Mouse (Mus musculus) limb, embryonic 11.5 days (tissue): ENCODE results near the gene Eif4g3. TPM values are rescaled to one million over a fixed set of nuclear protein-coding genes. Genes with fewer than 3 reads are reported as not detected.

Experiments
- ATAC-seq: fragments of 200-750 bp; cut with Nextera tagmentation; 2 replicates; pipeline ENCODE4 v1.8.0; 2017; ENCODE audit warnings: low read depth; ENCODE audit not compliant: insufficient number of reproducible peaks, low FRiP score, low TSS enrichment
- DNase-seq: peaks from one replicate; pipeline ENCODE4 v3.0.0-alpha.2; 2015; ENCODE audit warnings: low spot score
- H3K27ac ChIP-seq: fragments of 300-500 bp; sonication (generic); replicated peaks from 2 replicates; pipeline ENCODE4 v1.5.1; 2014; ENCODE audit warnings: low read depth, mild to moderate bottlenecking, low read length
- H3K27me3 ChIP-seq: fragments of 300-500 bp; sonication (generic); 2 replicates; pipeline ENCODE4 v1.6.1; 2014; ENCODE audit warnings: mild to moderate bottlenecking, low read length, mixed read lengths; ENCODE audit not compliant: control insufficient read depth, insufficient read depth
- H3K36me3 ChIP-seq: fragments of 300-500 bp; sonication (generic); 2 replicates; pipeline ENCODE4 v1.6.1; 2014; ENCODE audit warnings: mild to moderate bottlenecking, low read length, moderate library complexity, mixed read lengths; ENCODE audit not compliant: control insufficient read depth, insufficient read depth
- H3K4me1 ChIP-seq: fragments of 300-500 bp; sonication (generic); 2 replicates; pipeline ENCODE4 v1.6.1; 2014; ENCODE audit warnings: low read length, mixed read lengths; ENCODE audit not compliant: control insufficient read depth, insufficient read depth
- H3K4me2 ChIP-seq: fragments of 300-500 bp; sonication (generic); 2 replicates; pipeline ENCODE4 v1.6.1; 2014; ENCODE audit warnings: low read depth, mild to moderate bottlenecking, moderate library complexity; ENCODE audit not compliant: severe bottlenecking
- H3K4me3 ChIP-seq: fragments of 300-500 bp; sonication (generic); 2 replicates; pipeline ENCODE4 v1.5.1; 2014; ENCODE audit warnings: low read depth, low read length
- H3K9ac ChIP-seq: fragments of 300-500 bp; sonication (generic); 2 replicates; pipeline ENCODE4 v1.6.1; 2014; ENCODE audit warnings: mild to moderate bottlenecking, low read length
- H3K9me3 ChIP-seq: fragments of 300-500 bp; sonication (generic); 2 replicates; pipeline ENCODE4 v1.6.1; 2016; ENCODE audit warnings: low read length; ENCODE audit not compliant: control insufficient read depth
- WGBS: fragments of 180-500 bp; shearing (Covaris S2); extraction: QIAGEN DNeasy Blood & Tissue Kit; methylation state at CpG from one replicate; pipeline ENCODE4 v1.1.7; 2014; 5-methylcytosine and 5-hydroxymethylcytosine counted together
- polyA plus RNA-seq: library from polyadenylated mRNA; unstranded; fragments of >200 nt; fragmentation: Nextera tagmentation; extraction: Ambion mirVana; gene quantifications from 2 replicates; pipeline ENCODE4 v1.2.1, GENCODE M21; 2014

The Eif4g3 gene
- polyA plus RNA-seq, 1 experiment from 2014 or later = 45.5 TPM

- 0 out of 2 replicates have a peak overlapping the region, but pooled peaks have one; percentile 45 for H3K9ac ChIP-seq
- WGBS = 88% methylated on average over 11 of the region's 11 CpGs
- no peaks in the 10 kb centered on the region for H3K9me3 ChIP-seq
- no peak overlapping the region for H3K4me3 ChIP-seq
- no peak overlapping the region for H3K27ac ChIP-seq
- H3K4me2 ChIP-seq = no peak overlapping the region
- peaks cover 3% of the 10 kb centered on the region; the same call in 1 of the 2 replicates for H3K36me3 ChIP-seq
- no peaks in the 10 kb centered on the region for H3K27me3 ChIP-seq
- no peaks in the 10 kb centered on the region for H3K4me1 ChIP-seq
- DNase-seq = no peak
- ATAC-seq = no peak
These were observed 72.2 kb downstream of the Eif4g3 start for GRCm38 (mm10) chr4:138064882-138065592.

DNA sequence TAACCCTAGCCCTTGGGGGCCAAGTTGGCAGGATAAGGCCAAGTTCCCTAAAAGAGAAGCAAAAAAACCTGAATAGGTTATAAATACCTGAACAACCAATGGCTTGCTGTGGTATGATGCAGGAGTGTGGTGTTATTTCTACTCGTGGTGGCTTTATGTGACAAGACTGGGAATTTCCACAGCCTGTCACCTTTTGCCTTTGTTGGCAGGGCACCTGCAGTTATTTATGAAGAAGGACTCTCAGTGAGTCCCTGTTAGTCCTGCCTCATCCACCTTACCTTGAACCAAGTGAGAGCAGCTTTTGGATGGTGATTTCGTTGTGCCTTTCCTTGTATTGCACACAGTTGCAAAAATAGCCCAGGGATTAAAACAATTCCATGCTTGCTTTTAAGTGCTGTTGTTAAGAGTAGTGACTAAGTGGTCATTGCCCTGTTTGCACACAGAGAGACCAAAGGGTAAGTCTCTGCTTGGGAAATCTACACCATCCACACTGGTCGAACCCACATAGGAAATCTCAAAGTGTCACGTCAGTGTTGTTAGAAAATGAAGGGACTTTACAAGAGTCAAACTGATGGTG lies 72.9 kb downstream of the Eif4g3 start:
- ATAC-seq (no peak), DNase-seq (no peak)
- Histone ChIP-seq H3K4me2 (no peak overlapping the region), H3K9ac (no peak overlapping the region), H3K27me3 (no peaks in the 10 kb centered on the region), H3K27ac (no peak overlapping the region), H3K4me1 (no peaks in the 10 kb centered on the region), H3K4me3 (no peak overlapping the region), H3K9me3 (no peaks in the 10 kb centered on the region), H3K36me3 (peaks cover 3% of the 10 kb centered on the region; the same call in 1 of the 2 replicates)
- 87% methylated on average over 4 of the region's 4 CpGs for WGBS

GRCm38 (mm10) chr4:138066421-138066820 lies 73.6 kb downstream of the Eif4g3 start:
- no peak overlapping the region for H3K4me2 ChIP-seq
- ATAC-seq (no peak), DNase-seq (no peak)
- no peak overlapping the region for H3K27ac ChIP-seq
- no peak overlapping the region for H3K4me3 ChIP-seq
- no peaks in the 10 kb centered on the region for H3K9me3 ChIP-seq
- no peak overlapping the region for H3K9ac ChIP-seq
- peaks cover 3% of the 10 kb centered on the region; the same call in 1 of the 2 replicates for H3K36me3 ChIP-seq
- WGBS = 96% methylated on average over 7 of the region's 7 CpGs
- H3K4me1 ChIP-seq = no peaks in the 10 kb centered on the region
- H3K27me3 ChIP-seq = no peaks in the 10 kb centered on the region

- Histone ChIP-seq H3K36me3 (no peaks in the 10 kb centered on the region), H3K4me3 (no peak overlapping the region), H3K27ac (no peak overlapping the region), H3K4me1 (no peaks in the 10 kb centered on the region), H3K9ac (no peak overlapping the region), H3K9me3 (no peaks in the 10 kb centered on the region), H3K27me3 (no peaks in the 10 kb centered on the region), H3K4me2 (no peak overlapping the region)
- ATAC-seq = no peak
- 85% methylated on average over 3 of the region's 3 CpGs for WGBS
- DNase-seq = no peak
These were observed 75.0 kb downstream of the Eif4g3 start for GRCm38 (mm10) chr4:138067858-138068257.

GRCm38 (mm10) chr4:138068598-138068997 lies 75.8 kb downstream of the Eif4g3 start:
- Histone ChIP-seq H3K27me3 (no peaks in the 10 kb centered on the region), H3K27ac (no peak overlapping the region), H3K36me3 (no peaks in the 10 kb centered on the region), H3K4me1 (no peaks in the 10 kb centered on the region), H3K9ac (no peak overlapping the region), H3K4me3 (no peak overlapping the region), H3K9me3 (no peaks in the 10 kb centered on the region), H3K4me2 (no peak overlapping the region)
- WGBS = 84% methylated on average over 2 of the region's 2 CpGs
- DNase-seq = no peak
- ATAC-seq = no peak

DNA sequence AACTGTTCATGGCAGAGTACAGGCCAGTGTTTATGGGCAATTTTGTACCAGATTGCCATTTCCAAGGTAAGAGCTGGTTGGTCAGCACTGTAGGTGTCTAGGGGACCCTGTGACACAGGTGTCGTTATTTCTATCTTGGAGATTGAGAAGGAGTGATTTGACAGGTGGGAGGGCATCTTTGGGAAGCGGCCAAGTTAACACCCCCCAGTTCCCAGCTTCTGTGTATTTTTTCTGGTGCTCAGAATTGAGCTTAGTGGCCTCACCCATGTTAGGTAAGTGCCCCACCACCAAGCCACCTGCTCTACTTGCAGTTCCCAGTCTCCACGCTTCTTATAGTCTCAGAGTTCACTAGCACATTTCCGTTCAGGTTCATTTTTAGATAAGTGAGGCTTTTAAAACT lies 76.5 kb downstream of the Eif4g3 start:
- Histone ChIP-seq H3K9ac (no peak overlapping the region), H3K9me3 (no peaks in the 10 kb centered on the region), H3K27ac (no peak overlapping the region), H3K27me3 (no peaks in the 10 kb centered on the region), H3K4me1 (no peaks in the 10 kb centered on the region), H3K36me3 (no peaks in the 10 kb centered on the region), H3K4me2 (no peak overlapping the region), H3K4me3 (no peak overlapping the region)
- ATAC-seq (no peak), DNase-seq (no peak)
- WGBS = 87% methylated on average over 4 of the region's 4 CpGs

- H3K9me3 ChIP-seq = no peaks in the 10 kb centered on the region
- H3K4me2 ChIP-seq = no peak overlapping the region
- H3K4me3 ChIP-seq = no peak overlapping the region
- ATAC-seq = no peak
- H3K27ac ChIP-seq = no peak overlapping the region
- no peaks in the 10 kb centered on the region for H3K36me3 ChIP-seq
- no peak overlapping the region for H3K9ac ChIP-seq
- DNase-seq = no peak
- WGBS = 69% methylated on average over 6 of the region's 6 CpGs
- no peaks in the 10 kb centered on the region for H3K27me3 ChIP-seq
- H3K4me1 ChIP-seq = no peaks in the 10 kb centered on the region
These were observed 78.7 kb downstream of the Eif4g3 start for GRCm38 (mm10) chr4:138071497-138071896.

DNA sequence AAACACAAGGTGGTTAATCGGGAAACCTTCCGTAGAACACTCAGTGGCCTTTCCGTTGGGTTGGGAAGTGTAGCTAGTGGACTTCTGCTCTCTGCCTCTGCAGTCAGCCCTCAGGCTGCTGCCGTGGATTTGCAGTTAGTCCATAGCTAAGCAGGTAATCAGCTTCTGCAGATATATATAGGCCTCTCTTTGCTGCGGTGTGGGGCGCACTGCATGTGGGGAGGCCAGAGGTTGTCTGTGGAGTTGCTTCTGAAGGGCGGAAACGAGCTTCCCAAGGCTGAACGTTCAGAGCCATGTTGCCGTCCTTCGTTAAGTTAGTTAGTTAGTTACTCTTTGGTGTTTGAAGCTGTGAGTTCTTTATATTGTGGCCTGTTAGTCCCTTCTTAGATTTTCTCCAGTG lies 80.3 kb downstream of the Eif4g3 start:
- Histone ChIP-seq H3K9ac (no peak overlapping the region), H3K4me3 (no peak overlapping the region), H3K4me2 (no peak overlapping the region), H3K9me3 (no peaks in the 10 kb centered on the region), H3K36me3 (no peaks in the 10 kb centered on the region), H3K4me1 (no peaks in the 10 kb centered on the region), H3K27ac (no peak overlapping the region), H3K27me3 (no peaks in the 10 kb centered on the region)
- ATAC-seq = no peak
- WGBS = 82% methylated on average over 11 of the region's 11 CpGs
- no peak for DNase-seq
